Mouse (Mus musculus): Measurements from ENCODE around the gene Irf4.

The Irf4 gene

GRCm38 (mm10) chr13:30749021-30749556 lies at the start of gene Irf4:
TSS of gene Irf4 (plus strand) at chr13:30749226.
- DNase-seq (ENCODE audit: low spot score), result peak; percentile 52

DNA sequence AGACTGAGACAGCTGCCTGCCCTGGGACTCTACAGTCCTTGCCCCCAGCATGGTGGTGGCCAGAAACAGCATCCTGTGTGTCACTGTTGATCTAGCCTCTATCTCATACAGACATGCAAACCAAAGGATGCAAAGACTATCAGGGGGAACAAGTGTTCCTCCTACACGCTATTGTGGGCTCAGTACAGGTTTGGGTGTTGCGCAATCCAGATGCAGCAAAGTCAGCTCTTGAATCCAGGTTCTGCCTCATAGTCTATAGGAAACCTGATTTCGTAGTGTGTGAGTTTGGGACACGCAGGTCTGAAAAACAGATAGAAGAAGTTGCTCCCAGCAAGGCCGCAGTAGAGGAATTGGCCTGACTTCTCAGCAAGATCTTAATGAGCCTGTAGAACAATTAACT lies 46.3 kb upstream of the Irf4 start:
- DNase-seq (ENCODE audit: low spot score), result no peak

DNA sequence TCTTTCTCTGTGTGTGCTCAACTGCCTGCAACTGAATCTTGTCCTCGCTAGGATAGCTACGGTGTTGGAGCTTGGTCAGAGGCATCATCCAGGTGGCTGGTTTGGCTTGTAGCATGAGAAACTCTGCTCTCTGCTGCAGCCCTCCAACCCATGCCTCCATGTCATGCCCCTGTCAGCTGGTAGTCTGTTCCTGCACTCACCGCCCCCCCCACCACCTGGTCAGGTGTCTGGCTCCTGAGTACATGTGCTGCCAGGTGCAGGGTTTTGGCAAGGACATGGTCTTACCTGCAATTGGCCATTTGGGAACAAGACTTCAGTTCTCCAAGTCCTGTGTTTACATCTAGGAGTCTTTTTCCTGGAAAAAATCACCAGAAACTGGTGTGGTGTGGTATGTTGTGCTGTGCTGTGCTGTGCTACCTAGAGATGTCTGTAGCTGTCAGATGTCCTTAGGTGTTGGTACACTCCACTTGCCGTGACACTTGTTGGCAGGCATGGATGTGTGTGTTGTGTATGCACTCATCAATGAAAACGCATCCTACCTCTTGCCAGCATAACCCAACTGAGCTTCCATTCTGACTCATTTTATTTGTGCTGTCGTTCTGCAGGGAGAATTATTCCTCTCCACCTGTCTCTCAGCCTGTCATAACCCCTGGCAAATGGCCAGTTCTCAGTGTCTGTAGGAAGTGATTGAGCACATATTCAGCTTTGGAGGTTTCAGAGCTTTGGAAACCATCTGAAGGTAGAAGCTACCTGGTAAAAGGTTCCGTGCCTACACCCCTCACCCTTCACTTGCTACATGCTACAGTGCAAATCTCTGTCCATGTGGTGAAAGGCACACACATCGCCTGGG lies 44.6 kb upstream of the Irf4 start:
- DNase-seq (ENCODE audit: low spot score), result no peak

GRCm38 (mm10) chr13:30711066-30711465 lies 38.0 kb upstream of the Irf4 start:
- DNase-seq (ENCODE audit: low spot score), result no peak

DNA sequence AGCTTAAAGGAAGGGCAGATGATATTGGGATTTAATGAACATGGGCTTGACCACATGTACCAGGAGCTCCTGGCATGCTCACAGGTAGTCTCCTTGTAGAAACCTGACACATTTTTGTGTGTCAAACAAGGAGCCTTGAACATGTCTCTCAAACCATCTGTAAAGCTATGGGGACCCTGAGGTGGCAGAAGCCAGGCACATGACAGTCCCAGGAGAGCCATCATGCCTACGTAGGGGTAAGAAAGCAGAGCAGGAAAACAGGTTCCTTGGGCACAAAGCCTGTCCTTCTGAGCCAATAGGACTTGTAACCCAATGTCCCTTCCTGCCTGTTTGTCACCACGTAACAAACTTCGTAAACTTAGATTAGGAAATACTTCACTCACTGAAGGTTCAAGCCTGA lies 37.3 kb upstream of the Irf4 start:
- no peak for DNase-seq (ENCODE audit: low spot score)

- no peak for DNase-seq (ENCODE audit: low spot score)
Observed at GRCm38 (mm10) chr13:30712280-30712679, 36.7 kb upstream of the Irf4 start.

DNA sequence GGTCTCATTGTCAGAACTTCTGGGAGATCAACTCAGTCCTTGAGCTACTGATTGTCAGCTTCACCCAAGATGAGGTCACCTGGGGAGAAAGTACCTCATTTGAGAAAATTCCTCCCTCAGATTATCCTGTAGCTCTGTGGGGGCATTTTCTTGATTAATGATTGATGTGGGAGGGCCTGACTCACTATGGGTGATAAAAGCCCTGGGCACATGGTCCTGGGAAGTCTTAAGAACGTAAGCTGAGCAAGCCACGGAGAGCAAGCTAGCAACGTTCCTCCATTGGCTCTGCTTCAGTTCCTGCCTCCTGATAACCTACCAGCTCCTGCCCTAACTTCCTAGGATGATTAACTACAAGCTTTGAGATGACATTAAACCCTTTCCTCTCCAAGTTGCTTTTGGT lies 35.4 kb upstream of the Irf4 start:
- DNase-seq (ENCODE audit: low spot score), result no peak

GRCm38 (mm10) chr13:30714552-30714951 lies 34.5 kb upstream of the Irf4 start:
- no peak for DNase-seq (ENCODE audit: low spot score)

DNA sequence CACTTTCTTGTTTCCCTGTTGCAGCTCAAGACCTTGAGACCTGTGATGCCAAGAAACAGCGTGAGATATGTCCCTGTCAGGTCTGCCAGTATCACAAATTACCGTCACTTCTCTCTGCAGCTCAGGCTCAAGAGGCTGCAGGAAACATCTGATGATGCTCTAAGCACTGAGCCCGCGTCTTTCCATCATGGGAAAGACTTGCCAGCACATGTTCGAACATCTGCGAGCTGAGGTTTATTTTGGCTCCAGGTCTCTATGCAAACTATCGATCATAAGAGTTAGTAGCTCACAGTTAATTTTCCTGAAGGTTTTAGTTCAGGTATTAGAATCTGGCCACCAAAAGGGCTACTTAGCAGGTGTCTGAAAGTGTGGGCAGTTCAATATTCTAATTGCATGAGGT lies 34.0 kb upstream of the Irf4 start:
- no peak for DNase-seq (ENCODE audit: low spot score)

DNA sequence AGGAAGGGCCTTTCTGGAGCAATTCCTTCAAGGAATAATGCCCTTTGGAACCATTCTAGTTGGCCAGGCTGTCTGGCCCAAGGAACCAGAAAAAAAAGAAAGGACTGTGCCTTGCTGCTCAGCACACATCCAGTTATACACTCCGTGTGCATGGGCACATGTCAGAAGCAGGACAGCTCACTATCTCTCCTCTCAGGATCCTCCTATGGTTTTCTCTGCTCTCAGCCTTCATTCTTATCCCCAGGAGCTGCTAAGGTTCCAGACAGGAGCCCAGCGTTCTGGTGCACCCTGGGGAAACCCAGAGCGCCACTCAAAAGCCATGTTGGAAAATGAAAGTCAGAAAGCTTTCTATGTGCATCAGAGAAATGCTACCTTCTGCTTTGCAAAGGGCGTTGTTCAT lies 33.5 kb upstream of the Irf4 start:
- no peak for DNase-seq (ENCODE audit: low spot score)

DNA sequence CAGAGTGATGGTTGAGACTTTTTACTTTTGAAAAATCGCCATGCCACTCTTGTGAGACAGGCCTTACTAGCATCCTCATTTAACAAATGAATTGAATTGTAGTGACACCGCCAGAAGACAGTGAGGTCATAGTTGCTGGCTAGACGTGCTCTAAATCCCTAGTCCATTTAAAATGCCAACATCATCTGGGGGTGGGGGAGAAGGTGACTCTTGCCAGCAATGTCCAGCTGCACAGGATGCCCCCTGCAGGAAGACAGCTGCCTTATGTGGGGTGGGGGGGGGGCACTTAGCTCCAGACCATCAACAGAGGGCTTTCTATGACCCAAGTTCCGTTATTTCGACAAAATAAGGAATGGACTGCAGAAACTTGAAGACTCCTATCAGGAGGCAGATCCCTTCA lies 32.4 kb upstream of the Irf4 start:
- no peak for DNase-seq (ENCODE audit: low spot score)

DNA sequence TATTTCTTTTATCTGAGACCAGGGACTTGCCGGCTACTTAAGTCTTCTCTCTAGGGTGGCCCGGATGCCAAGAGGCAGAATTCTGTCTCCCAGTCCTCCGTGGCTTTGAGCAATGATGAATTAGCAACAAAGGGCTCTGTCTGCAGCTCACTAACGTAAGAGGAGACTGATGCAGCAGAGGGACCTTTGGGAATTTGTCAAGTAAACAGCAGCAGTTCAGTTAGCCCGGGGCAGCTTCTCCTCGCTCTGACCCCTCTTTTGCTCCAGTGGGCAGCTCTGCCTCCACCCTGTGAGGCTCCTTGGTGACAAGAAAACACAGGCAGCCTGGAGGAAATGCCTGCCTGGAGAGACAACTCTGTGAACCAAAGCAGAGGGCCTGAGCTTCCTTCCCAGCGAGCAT lies 26.4 kb upstream of the Irf4 start:
- no peak for DNase-seq (ENCODE audit: low spot score)

DNA sequence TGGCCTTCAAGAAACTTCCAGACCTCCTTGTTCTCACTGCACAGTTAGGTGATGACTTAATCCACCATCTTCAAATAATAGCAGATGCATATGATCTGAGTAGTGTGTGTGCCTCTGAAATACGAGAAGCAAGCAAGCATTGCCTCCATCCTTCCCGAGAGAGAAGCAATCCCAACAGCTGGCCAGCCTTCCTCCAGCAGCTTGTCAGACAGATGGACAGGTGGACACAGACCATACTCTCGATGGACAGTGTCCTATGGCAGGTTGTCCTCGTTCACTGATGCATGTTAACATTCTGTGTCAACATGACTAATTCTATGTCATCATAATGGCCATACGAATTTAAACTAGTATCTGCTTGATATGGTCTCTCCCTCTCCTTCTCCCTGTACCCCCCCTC lies 25.8 kb upstream of the Irf4 start:
- DNase-seq (ENCODE audit: low spot score), result no peak

GRCm38 (mm10) chr13:30723858-30724257 lies 25.2 kb upstream of the Irf4 start:
- DNase-seq (ENCODE audit: low spot score), result no peak

- DNase-seq (ENCODE audit: low spot score), result no peak
Observed at GRCm38 (mm10) chr13:30724691-30725271, 24.2 kb upstream of the Irf4 start.

GRCm38 (mm10) chr13:30726879-30727278 lies 22.1 kb upstream of the Irf4 start:
- no peak for DNase-seq (ENCODE audit: low spot score)

DNA sequence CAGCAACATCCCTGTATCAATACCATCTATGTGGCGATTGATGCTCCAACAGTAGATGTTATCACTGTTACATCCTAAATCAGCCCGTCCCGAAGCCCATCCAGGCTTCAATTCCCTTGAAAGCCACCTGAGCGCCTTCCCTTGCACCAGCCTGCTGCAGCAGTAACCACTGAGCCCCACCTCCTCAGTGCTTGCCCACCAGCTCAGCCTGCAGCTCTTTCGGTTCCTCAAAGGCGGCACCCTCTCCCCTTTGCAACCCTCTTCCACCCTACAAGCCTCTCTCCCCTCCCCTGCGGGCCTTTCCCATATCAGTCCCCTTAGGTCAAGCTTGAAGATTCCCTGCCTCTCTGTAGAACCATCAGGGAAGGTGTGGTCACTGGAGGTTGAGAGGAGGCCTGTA lies 20.9 kb upstream of the Irf4 start:
- no peak for DNase-seq (ENCODE audit: low spot score)

DNA sequence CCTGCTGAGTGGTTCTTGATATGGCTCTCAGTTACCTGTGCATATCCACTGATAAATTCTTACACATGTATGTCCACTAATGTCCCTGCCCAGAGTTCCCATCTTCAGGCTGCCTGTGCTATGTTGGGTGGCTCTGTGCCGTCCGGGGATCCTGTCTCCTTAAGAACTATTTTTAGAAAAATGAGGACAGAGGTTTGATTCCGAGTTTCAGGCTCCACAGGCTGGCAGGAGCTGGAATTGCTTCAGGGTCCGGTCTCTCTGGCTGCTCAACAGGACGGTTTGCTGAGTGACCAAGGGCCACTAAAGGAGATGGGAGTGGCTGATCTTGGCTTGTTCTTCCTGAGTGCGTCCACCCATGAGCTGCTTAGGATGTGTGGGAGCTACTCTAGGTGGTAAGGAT lies 19.8 kb upstream of the Irf4 start:
- DNase-seq (ENCODE audit: low spot score), result no peak

- no peak for DNase-seq (ENCODE audit: low spot score)
Observed at GRCm38 (mm10) chr13:30730104-30730793, 18.8 kb upstream of the Irf4 start.

- DNase-seq (ENCODE audit: low spot score), result no peak
Observed at GRCm38 (mm10) chr13:30732709-30733445, 16.1 kb upstream of the Irf4 start.

GRCm38 (mm10) chr13:30736721-30737120 lies 12.3 kb upstream of the Irf4 start:
- no peak for DNase-seq (ENCODE audit: low spot score)

DNA sequence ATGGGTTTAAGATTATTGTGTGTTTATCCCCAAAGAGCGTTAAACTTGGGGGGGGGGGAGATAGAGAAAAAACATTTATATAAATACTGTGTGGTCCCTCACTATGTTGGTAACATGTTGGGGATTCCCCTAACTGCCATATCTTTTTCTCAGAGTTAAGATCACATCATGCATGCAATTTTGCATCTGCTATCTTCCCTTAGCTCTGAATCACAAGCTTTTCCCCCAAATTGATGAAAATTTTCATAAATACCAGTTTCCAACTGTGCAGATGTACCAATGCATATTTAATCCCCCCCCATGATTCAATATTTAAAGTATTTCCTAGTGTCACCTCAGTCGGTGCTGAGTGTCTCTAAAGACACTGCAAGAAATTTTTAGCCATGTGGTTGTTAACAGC lies 11.8 kb upstream of the Irf4 start:
- no peak for DNase-seq (ENCODE audit: low spot score)

Measured in testis, postnatal 10 days (tissue).